Mouse (Mus musculus) ES-E14 (cell line): ENCODE measurements around the gene Slc2a9. TPM values are rescaled to one million over a fixed set of nuclear protein-coding genes. Genes with fewer than 3 reads are reported as not detected.
A peak's percentile ranks its signal among the peaks of the same experiment; 100 is the strongest.

Experiments used
- DNase-seq: peaks from one replicate; pipeline ENCODE4 v3.0.0-alpha.2; 2013; ENCODE audit warnings: low read depth, low spot score
- H3K27ac ChIP-seq: 2 replicates; pipeline ENCODE4 v1.5.1; 2012; ENCODE audit warnings: low read depth, mild to moderate bottlenecking, low read length, moderate library complexity, mixed read lengths; ENCODE audit not compliant: poor library complexity, insufficient read depth, severe bottlenecking
- H3K36me3 ChIP-seq: 2 replicates; pipeline ENCODE4 v1.6.1; 2012; ENCODE audit warnings: mild to moderate bottlenecking, low read length, moderate library complexity, mixed read lengths; ENCODE audit not compliant: control insufficient read depth, poor library complexity, insufficient read depth, severe bottlenecking
- H3K4me1 ChIP-seq, 2 experiments: fragments of 150-350 bp in 1 of 2; sonication (generic) in 1 of 2; 2 replicates each; pipeline ENCODE4 v1.6.1; 2012; ENCODE audit warnings: low read length in 2 of 2, mild to moderate bottlenecking in 1 of 2, mixed read lengths in 1 of 2; ENCODE audit not compliant: control insufficient read depth in 2 of 2, insufficient read depth in 2 of 2, poor library complexity in 1 of 2
- H3K4me3 ChIP-seq, 2 experiments: fragments of 150-350 bp in 1 of 2; sonication (generic) in 1 of 2; 2 replicates each; pipeline ENCODE4 v1.5.1; 2012; ENCODE audit warnings: low read length in 2 of 2, low read depth in 1 of 2, mild to moderate bottlenecking in 1 of 2, mixed read lengths in 1 of 2; ENCODE audit not compliant: insufficient read depth in 1 of 2, poor library complexity in 1 of 2, severe bottlenecking in 1 of 2
- H3K9ac ChIP-seq: 2 replicates; pipeline ENCODE4 v1.6.1; 2012; ENCODE audit warnings: low read depth, mild to moderate bottlenecking, low read length, mixed read lengths; ENCODE audit not compliant: poor library complexity, insufficient read depth, severe bottlenecking
- H3K9me3 ChIP-seq: fragments of 150-350 bp; sonication (generic); 2 replicates; pipeline ENCODE4 v1.6.1; 2012; ENCODE audit warnings: low read depth, mild to moderate bottlenecking, low read length; ENCODE audit not compliant: control insufficient read depth, insufficient read depth
- CHD2 ChIP-seq: IDR thresholded peaks from 2 replicates; pipeline ENCODE4 v1.6.1; 2014; ENCODE audit warnings: mild to moderate bottlenecking, low read depth, low read length, inconsistent platforms
- HCFC1 ChIP-seq: IDR thresholded peaks from 2 replicates; pipeline ENCODE4 v1.6.1; 2012; ENCODE audit warnings: low read length, inconsistent platforms, borderline replicate concordance; ENCODE audit not compliant: insufficient read depth
- MAFK ChIP-seq: IDR thresholded peaks from 2 replicates; pipeline ENCODE4 v1.6.1; 2014; ENCODE audit warnings: mild to moderate bottlenecking, low read depth, low read length, inconsistent platforms; ENCODE audit not compliant: insufficient read depth
- ZC3H11A ChIP-seq: IDR thresholded peaks from 2 replicates; pipeline ENCODE4 v1.6.1; 2012; ENCODE audit warnings: low read depth, mild to moderate bottlenecking, inconsistent platforms, low read length, borderline replicate concordance
- ZNF384 ChIP-seq: IDR thresholded peaks from 2 replicates; pipeline ENCODE4 v1.6.1; 2012; ENCODE audit warnings: low read depth, low read length, inconsistent platforms
- in situ Hi-C, 2 experiments: fragments of 600-800 bp; cut with MboI; formaldehyde crosslinking; loops; one replicate each; pipeline ENCODE4 v1.15.1; 2025; ENCODE audit warnings: low sequenced_read_pairs in 2 of 2, inconsistent platforms in 1 of 2; ENCODE audit not compliant: unreplicated experiment in 2 of 2
- total RNA-seq: library from RNA; depleted of rRNA; stranded (reverse); fragments of 300-350 nt; gene quantifications from 2 replicates; pipeline ENCODE4 v1.2.3, GENCODE M21; 2012

The Slc2a9 gene
- total RNA-seq, 1 experiment = 0.71 TPM

- Histone ChIP-seq H3K9me3 (no peaks in the 10 kb centered on the region), H3K9ac (no peak overlapping the region), H3K4me3 (peak overlapping the region in 1 of 2 experiments; percentile 33; a peak in 1 of 4 replicates), H3K27ac (no peak overlapping the region; the same call in 1 of the 2 replicates), H3K36me3 (no peaks in the 10 kb centered on the region), H3K4me1 (peaks cover 0 to 11% of the 10 kb centered on the region in 2 experiments; a peak in 3 of 4 replicates)
- TF ChIP-seq CHD2 (no peak), ZC3H11A (no peak), HCFC1 (no peak), ZNF384 (no peak), MAFK (no peak)
- DNase-seq = peak; percentile 26
- in situ Hi-C loops = no loop called here
Observed at GRCm38 (mm10) chr5:38366650-38367470, 136.1 kb downstream of the Slc2a9 start.

GRCm38 (mm10) chr5:38365521-38365920, 137.4 kb downstream of the Slc2a9 start:
- no peak overlapping the region for H3K9ac ChIP-seq
- TF ChIP-seq MAFK (no peak), HCFC1 (no peak), ZC3H11A (no peak), ZNF384 (no peak), CHD2 (no peak)
- no peak for DNase-seq
- in situ Hi-C loops = no loop called here
- peaks cover 0 to 11% of the 10 kb centered on the region in 2 experiments; a peak in 3 of 4 replicates for H3K4me1 ChIP-seq
- H3K4me3 ChIP-seq = no peak overlapping the region
- H3K36me3 ChIP-seq = no peaks in the 10 kb centered on the region
- no peak overlapping the region for H3K27ac ChIP-seq
- H3K9me3 ChIP-seq = no peaks in the 10 kb centered on the region

GRCm38 (mm10) chr5:38364396-38364795, 138.5 kb downstream of the Slc2a9 start:
- Histone ChIP-seq H3K4me3 (no peak overlapping the region), H3K9ac (no peak overlapping the region), H3K27ac (no peak overlapping the region), H3K4me1 (peaks cover 0 to 11% of the 10 kb centered on the region in 2 experiments; a peak in 3 of 4 replicates), H3K36me3 (no peaks in the 10 kb centered on the region), H3K9me3 (no peaks in the 10 kb centered on the region)
- no peak for DNase-seq
- in situ Hi-C loops = no loop called here
- TF ChIP-seq HCFC1 (no peak), ZC3H11A (no peak), MAFK (no peak), CHD2 (no peak), ZNF384 (no peak)

GRCm38 (mm10) chr5:38359716-38360115, 143.2 kb downstream of the Slc2a9 start:
- Histone ChIP-seq H3K4me1 (no peaks in the 10 kb centered on the region), H3K9ac (no peak overlapping the region), H3K27ac (no peak overlapping the region), H3K36me3 (no peaks in the 10 kb centered on the region), H3K4me3 (no peak overlapping the region), H3K9me3 (no peaks in the 10 kb centered on the region)
- TF ChIP-seq HCFC1 (no peak), MAFK (no peak), ZNF384 (no peak)
- DNase-seq = no peak
- in situ Hi-C loops = no loop called here
